ENCODE assay signal across 35 mouse cellular contexts in genomic region chr11:69867335-69867734, GRCm38 (mm10). TPM values are rescaled to one million over a fixed set of nuclear protein-coding genes. Genes with fewer than 3 reads are reported as not detected.
DNase-seq lines count a peak whose midpoint lies in the region; ATAC-seq lines count a peak whose summit lies in the region.
"Had no signal": no experiment of that assay in that cellular context is flagged by ENCODE, and none has a peak within 500 bp of the region (broad histone marks: within the 10 kb centered on the region; RNA-seq: fewer than 3 reads in every experiment).

No protein-coding gene starts in this region.

- 0 out of 2 replicates have a peak, but pooled peaks have one; percentile 14 for ATAC-seq in heart, embryonic 15.5 days (replicated peaks; ENCODE audit: insufficient number of reproducible peaks, insufficient read depth, low FRiP score, low read depth)
- peak; percentile 50; the same call in 1 of the 2 replicates for ATAC-seq in liver, embryonic 12.5 days
- peak; percentile 63 for ATAC-seq in liver, embryonic 13.5 days (ENCODE audit: low read depth)
- peak; percentile 62 for ATAC-seq in megakaryocyte-erythroid progenitor cell, adult 5-6 weeks (replicated peaks; ENCODE audit: low FRiP score, low TSS enrichment, poor library complexity, severe bottlenecking)
- ATAC-seq: CD4-positive, CD25-positive, alpha-beta regulatory T cell, adult 4 months; forebrain, embryonic 16.5 days had no signal

- no peaks in the 10 kb centered on the region for H3K27me3 ChIP-seq in heart, embryonic 15.5 days
- no peaks in the 10 kb centered on the region for H3K27me3 ChIP-seq in liver, embryonic 12.5 days (replicated peaks)
- no peaks in the 10 kb centered on the region for H3K27me3 ChIP-seq in liver, embryonic 13.5 days
- H3K27me3 ChIP-seq: midbrain, embryonic 12.5 days; neural tube, embryonic 13.5 days; stomach, embryonic 15.5 days had no signal

- WGBS in heart, embryonic 15.5 days = 45% methylated on average over 9 of the region's 9 CpGs
- 34% methylated on average over 9 of the region's 9 CpGs for WGBS in liver, embryonic 12.5 days (ENCODE audit: insufficient replicate concordance)
- WGBS in liver, embryonic 13.5 days (ENCODE audit: insufficient replicate concordance) = 33% methylated on average over 9 of the region's 9 CpGs

- no peak for DNase-seq in heart, adult 9 months (ENCODE audit: low spot score in 2 of 2)
- no peak for DNase-seq in liver
- no peak for DNase-seq in liver, embryonic 13.5 days
- DNase-seq in cerebellum, postnatal 4 days (ENCODE audit: low spot score in 2 of 2) = no peak
- DNase-seq: adrenal gland, postnatal 25 days; cerebellum, adult 18-20 months; cerebellum, postnatal 10 days; gastrocnemius, postnatal 10 days; kidney, adult 11 months; kidney, postnatal 14 days; layer of hippocampus, adult 9-11 months; lung, adult 2 months; lung, postnatal 14 days; right cerebral cortex, postnatal 4 days had no signal

- H3K4me3 ChIP-seq in heart, embryonic 15.5 days = no peak overlapping the region
- H3K4me3 ChIP-seq in liver, embryonic 12.5 days = no peak overlapping the region
- H3K4me3 ChIP-seq in liver, embryonic 13.5 days (replicated peaks) = no peak overlapping the region
- H3K4me3 ChIP-seq: erythroblast, embryonic 14.5 days; midbrain, embryonic 12.5 days; neural tube, embryonic 13.5 days; stomach, embryonic 15.5 days had no signal

- H3K9ac ChIP-seq in heart, embryonic 15.5 days = no peak overlapping the region
- H3K9ac ChIP-seq in liver, embryonic 12.5 days = no peak overlapping the region; the same call in 1 of the 2 replicates
- H3K9ac ChIP-seq in liver, embryonic 13.5 days = peak overlapping the region; percentile 23; the same call in 1 of the 2 replicates
- H3K9ac ChIP-seq: midbrain, embryonic 12.5 days; neural tube, embryonic 13.5 days; stomach, embryonic 15.5 days had no signal

- H3K4me2 ChIP-seq in heart, embryonic 15.5 days = no peak overlapping the region
- peak overlapping the region; percentile 19 for H3K4me2 ChIP-seq in liver, embryonic 12.5 days
- H3K4me2 ChIP-seq in liver, embryonic 13.5 days = no peak overlapping the region
- H3K4me2 ChIP-seq: midbrain, embryonic 12.5 days; neural tube, embryonic 13.5 days; stomach, embryonic 15.5 days had no signal

- H3K36me3 ChIP-seq in heart, embryonic 15.5 days = no peaks in the 10 kb centered on the region
- H3K36me3 ChIP-seq in liver, embryonic 12.5 days = no peaks in the 10 kb centered on the region
- no peaks in the 10 kb centered on the region for H3K36me3 ChIP-seq in liver, embryonic 13.5 days
- H3K36me3 ChIP-seq: midbrain, embryonic 12.5 days; neural tube, embryonic 13.5 days; stomach, embryonic 15.5 days had no signal

- H3K27ac ChIP-seq in heart, embryonic 15.5 days = no peak overlapping the region
- no peak overlapping the region for H3K27ac ChIP-seq in liver, embryonic 12.5 days
- no peak overlapping the region; the same call in 1 of the 2 replicates for H3K27ac ChIP-seq in liver, embryonic 13.5 days
- H3K27ac ChIP-seq: midbrain, embryonic 12.5 days; neural tube, embryonic 13.5 days; stomach, embryonic 15.5 days had no signal

- H3K9me3 ChIP-seq in heart, embryonic 15.5 days (replicated peaks) = no peaks in the 10 kb centered on the region
- H3K9me3 ChIP-seq in liver, embryonic 12.5 days (replicated peaks) = no peaks in the 10 kb centered on the region
- H3K9me3 ChIP-seq in liver, embryonic 13.5 days (replicated peaks) = no peaks in the 10 kb centered on the region
- H3K9me3 ChIP-seq: midbrain, embryonic 12.5 days; neural tube, embryonic 13.5 days; stomach, embryonic 15.5 days had no signal

- peaks cover 4% of the 10 kb centered on the region for H3K4me1 ChIP-seq in heart, embryonic 15.5 days (replicated peaks)
- H3K4me1 ChIP-seq in liver, embryonic 12.5 days = peaks cover 57% of the 10 kb centered on the region
- H3K4me1 ChIP-seq in liver, embryonic 13.5 days (replicated peaks) = peaks cover 57% of the 10 kb centered on the region
- H3K4me1 ChIP-seq: midbrain, embryonic 12.5 days; neural tube, embryonic 13.5 days; stomach, embryonic 15.5 days had no signal

RNA-seq across cellular contexts. Expression of gene Tnk1, which starts 8.8 kb away (rescaled TPM):
- 0.31 and 0.80 TPM in 2 replicates for polyA plus RNA-seq in heart, embryonic 15.5 days (2015; fragmentation: Nextera tagmentation; extraction: Ambion mirVana)
- polyA plus RNA-seq in liver, embryonic 12.5 days (2016; fragmentation: Nextera tagmentation; extraction: Ambion mirVana) = 1.2 and 1.4 TPM in 2 replicates
- polyA plus RNA-seq in liver, embryonic 13.5 days (2015; fragmentation: Nextera tagmentation; extraction: Ambion mirVana) = 0.76 and 1.5 TPM in 2 replicates
- total RNA-seq in megakaryocyte-erythroid progenitor cell, adult 5-6 weeks (2014; fragmentation: Nextera tagmentation) = 0.48 TPM in 1 of 2 replicates, not detected in the other
- total RNA-seq in megakaryocyte-erythroid progenitor cell, adult 5-6 weeks (2017) = 0.34 TPM in 1 of 2 replicates, not detected in the other
- total RNA-seq: adrenal gland, postnatal 25 days; granulocyte monocyte progenitor cell, adult 5-6 weeks had no signal
- polyA plus RNA-seq: CD4-positive, CD25-positive, alpha-beta regulatory T cell, adult 4 months had no signal

RNA-seq across cellular contexts. Expression of gene Tmem95, which starts 10.5 kb away (rescaled TPM):
- polyA plus RNA-seq in heart, embryonic 15.5 days (2015; fragmentation: Nextera tagmentation; extraction: Ambion mirVana) = not detected in 2 replicates
- not detected in 2 replicates for polyA plus RNA-seq in liver, embryonic 12.5 days (2016; fragmentation: Nextera tagmentation; extraction: Ambion mirVana)
- not detected in 2 replicates for polyA plus RNA-seq in liver, embryonic 13.5 days (2015; fragmentation: Nextera tagmentation; extraction: Ambion mirVana)
- not detected in 2 replicates for total RNA-seq in megakaryocyte-erythroid progenitor cell, adult 5-6 weeks (2014; fragmentation: Nextera tagmentation)
- total RNA-seq in megakaryocyte-erythroid progenitor cell, adult 5-6 weeks (2017) = not detected in 2 replicates
- total RNA-seq: adrenal gland, adult 18-20 months; adrenal gland, postnatal 25 days; gastrocnemius, postnatal 10 days; granulocyte monocyte progenitor cell, adult 5-6 weeks; heart, postnatal 25 days; left cerebral cortex, postnatal 10 days; megakaryocyte, adult 5-6 weeks had no signal
- polyA plus RNA-seq: CD4-positive, CD25-positive, alpha-beta regulatory T cell, adult 4 months; cortical plate, adult 2 months; embryonic facial prominence, embryonic 14.5 days; erythroblast, embryonic 14.5 days; forebrain, embryonic 16.5 days; heart, embryonic 14.5 days; hindbrain, embryonic 11.5 days; kidney, embryonic 14.5 days; limb, embryonic 11.5 days; lung, adult 2 months; midbrain, embryonic 12.5 days; neural tube, embryonic 13.5 days; stomach, embryonic 15.5 days; urinary bladder, adult 2 months had no signal

RNA-seq across cellular contexts. Expression of gene Kctd11, which starts 13.9 kb away (rescaled TPM):
- polyA plus RNA-seq in heart, embryonic 15.5 days (2015; fragmentation: Nextera tagmentation; extraction: Ambion mirVana) = 3.3 and 5.7 TPM in 2 replicates
- 1.3 TPM in 2 replicates for polyA plus RNA-seq in liver, embryonic 12.5 days (2016; fragmentation: Nextera tagmentation; extraction: Ambion mirVana)
- polyA plus RNA-seq in liver, embryonic 13.5 days (2015; fragmentation: Nextera tagmentation; extraction: Ambion mirVana) = 0.89 and 1.3 TPM in 2 replicates
- total RNA-seq in megakaryocyte-erythroid progenitor cell, adult 5-6 weeks (2014; fragmentation: Nextera tagmentation) = 0.54 and 0.79 TPM in 2 replicates
- total RNA-seq in megakaryocyte-erythroid progenitor cell, adult 5-6 weeks (2017) = 1.3 TPM in 1 of 2 replicates, not detected in the other

RNA-seq across cellular contexts. Expression of gene Plscr3, which starts 21.2 kb away (rescaled TPM):
- polyA plus RNA-seq in heart, embryonic 15.5 days (2015; fragmentation: Nextera tagmentation; extraction: Ambion mirVana) = 68.5 and 81.4 TPM in 2 replicates
- 37.0 and 37.7 TPM in 2 replicates for polyA plus RNA-seq in liver, embryonic 12.5 days (2016; fragmentation: Nextera tagmentation; extraction: Ambion mirVana)
- 28.0 and 29.9 TPM in 2 replicates for polyA plus RNA-seq in liver, embryonic 13.5 days (2015; fragmentation: Nextera tagmentation; extraction: Ambion mirVana)
- total RNA-seq in megakaryocyte-erythroid progenitor cell, adult 5-6 weeks (2014; fragmentation: Nextera tagmentation) = 54.7 and 61.3 TPM in 2 replicates
- total RNA-seq in megakaryocyte-erythroid progenitor cell, adult 5-6 weeks (2017) = 14.5 and 14.8 TPM in 2 replicates

RNA-seq across cellular contexts. Expression of gene Acap1, which starts 28.0 kb away (rescaled TPM):
- polyA plus RNA-seq in heart, embryonic 15.5 days (2015; fragmentation: Nextera tagmentation; extraction: Ambion mirVana) = 4.5 and 14.8 TPM in 2 replicates
- polyA plus RNA-seq in liver, embryonic 12.5 days (2016; fragmentation: Nextera tagmentation; extraction: Ambion mirVana) = 7.6 and 8.1 TPM in 2 replicates
- polyA plus RNA-seq in liver, embryonic 13.5 days (2015; fragmentation: Nextera tagmentation; extraction: Ambion mirVana) = 4.4 and 4.9 TPM in 2 replicates
- 52.7 and 59.4 TPM in 2 replicates for total RNA-seq in megakaryocyte-erythroid progenitor cell, adult 5-6 weeks (2014; fragmentation: Nextera tagmentation)
- 40.3 and 55.2 TPM in 2 replicates for total RNA-seq in megakaryocyte-erythroid progenitor cell, adult 5-6 weeks (2017)
